Mouse (Mus musculus): ENCODE results near the gene Vmn2r70. TPM values are rescaled to one million over a fixed set of nuclear protein-coding genes. Genes with fewer than 3 reads are reported as not detected.

Gene Vmn2r70
- not detected in 2 replicates for polyA plus RNA-seq (2012; rRNA removed)

DNA sequence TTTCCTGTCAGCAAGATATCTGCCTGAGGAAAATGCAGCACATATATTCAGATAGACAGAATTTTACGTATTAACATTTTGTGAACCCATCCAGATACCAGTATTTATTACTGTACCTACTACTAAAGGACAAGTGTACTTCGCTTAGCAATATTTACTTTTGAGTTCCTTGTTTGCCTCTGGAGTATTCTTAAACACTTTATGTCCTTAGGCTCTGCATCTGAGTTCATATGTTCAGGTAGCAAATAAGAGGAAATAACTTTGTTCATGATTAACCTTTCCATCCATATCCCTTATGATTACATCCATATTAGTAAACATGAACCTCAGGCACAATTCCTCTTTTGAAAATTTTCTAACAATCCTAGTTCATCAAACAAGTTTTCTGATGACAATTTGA is at the start of gene Vmn2r70:
Vmn2r70 (minus strand) TSS at position 101 of the 400 bp plus-strand sequence.

GRCm38 (mm10) chr7:85562787-85563186 is 6.2 kb downstream of the Vmn2r70 start, which contains the start of gene Vmn2r71:
Gene Vmn2r71 (plus strand): TSS chr7:85563087.

Other genes starting within 250 kb of the Vmn2r70 start
- gene Vmn2r69, start 153.3 kb downstream of the Vmn2r70 start, polyA plus RNA-seq (2012; rRNA removed), result not detected in 2 replicates
- not detected in 2 replicates for gene Vmn2r71, start 6.1 kb downstream of the Vmn2r70 start, polyA plus RNA-seq (2012; rRNA removed)
- not detected in 2 replicates for gene Vmn2r72, start 185.9 kb upstream of the Vmn2r70 start, polyA plus RNA-seq (2012; rRNA removed)

Measured in stomach, adult 2 months (tissue).